Mouse (Mus musculus) embryo, embryonic 9.5 days (tissue): ENCODE measurements around the gene Taz.
A peak's percentile ranks its signal among the peaks of the same experiment; 100 is the strongest.

Experiments used
- DNase-seq: peaks from one replicate; pipeline ENCODE4 v3.0.0-alpha.2; 2017; ENCODE audit errors: extremely low spot score

The Taz gene

GRCm38 (mm10) chrX:74281041-74281731 is 526 bp upstream of the Taz start:
- DNase-seq: no peak

- peak; percentile 73 for DNase-seq
These were observed 831 bp downstream of the Taz start for GRCm38 (mm10) chrX:74282395-74283091.

GRCm38 (mm10) chrX:74283092-74283437 is 1.4 kb downstream of the Taz start:
- no peak for DNase-seq

GRCm38 (mm10) chrX:74293431-74293830 is 11.7 kb downstream of the Taz start:
- no peak for DNase-seq

GRCm38 (mm10) chrX:74296538-74297448 is 15.1 kb downstream of the Taz start, which contains the start of gene Atp6ap1:
Gene Atp6ap1 (plus strand): TSS chrX:74297097.
- peak; percentile 91 for DNase-seq

GRCm38 (mm10) chrX:74298348-74298747 is 16.6 kb downstream of the Taz start:
- DNase-seq: no peak

- DNase-seq: no peak
These were observed 18.0 kb downstream of the Taz start for GRCm38 (mm10) chrX:74299721-74300120.

- peak; percentile 83 for DNase-seq
These were observed 23.4 kb downstream of the Taz start, which contains the start of gene Gdi1 for GRCm38 (mm10) chrX:74304867-74305700. Gene Gdi1 (plus strand): TSS chrX:74304998.

- DNase-seq: peak; percentile 76
These were observed 31.1 kb downstream of the Taz start, which contains the start of gene Fam50a for GRCm38 (mm10) chrX:74312540-74313464. Gene Fam50a (plus strand): TSS chrX:74313033.

GRCm38 (mm10) chrX:74328725-74329161 is 47.0 kb downstream of the Taz start, which contains the start of gene Plxna3:
Gene Plxna3 (plus strand): TSS chrX:74329066.
- peak; percentile 74 for DNase-seq

GRCm38 (mm10) chrX:74329215-74329671 is 47.5 kb downstream of the Taz start:
- DNase-seq: no peak

GRCm38 (mm10) chrX:74330166-74330930 is 48.6 kb downstream of the Taz start:
- DNase-seq: no peak
